ENCODE assay signal across 11 mouse cellular contexts in the genomic region with DNA sequence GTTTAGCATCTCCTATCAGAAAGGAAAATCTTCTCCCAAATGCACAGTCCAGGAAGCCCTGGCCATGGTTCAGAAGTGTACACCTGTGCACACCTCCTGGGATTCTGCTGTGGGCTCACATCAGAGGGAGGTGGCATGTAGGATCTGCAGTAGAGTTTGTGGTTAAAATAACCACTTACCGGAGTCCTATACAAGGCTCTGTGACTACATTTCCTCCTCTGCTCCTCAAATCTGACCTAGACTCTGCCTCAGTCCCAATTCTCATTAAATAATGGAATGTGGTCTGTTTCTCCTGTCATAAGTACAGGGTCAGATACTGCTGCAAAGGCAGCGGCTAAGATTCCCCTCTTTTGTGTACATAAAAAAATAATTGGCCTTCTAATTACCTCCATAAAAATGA. TPM values are rescaled to one million over a fixed set of nuclear protein-coding genes. Genes with fewer than 3 reads are reported as not detected.
DNase-seq lines count a peak whose midpoint lies in the region; ATAC-seq lines count a peak whose summit lies in the region.
"Had no signal": no experiment of that assay in that cellular context is flagged by ENCODE, and none has a peak within 500 bp of the region (broad histone marks: within the 10 kb centered on the region; RNA-seq: fewer than 3 reads in every experiment).

No protein-coding gene starts in this region.

- H3K9ac ChIP-seq in forebrain, embryonic 11.5 days (ENCODE audit: low read length): no peak overlapping the region; the same call in 1 of the 2 replicates
- H3K9ac ChIP-seq in limb, embryonic 11.5 days (ENCODE audit: low read length): no peak overlapping the region
- no peak overlapping the region for H3K9ac ChIP-seq in hindbrain, embryonic 16.5 days (ENCODE audit: low read depth, low read length)
- no peak overlapping the region for H3K9ac ChIP-seq in neural tube, embryonic 13.5 days

- no peak overlapping the region for H3K27ac ChIP-seq in forebrain, embryonic 10.5 days
- no peak overlapping the region for H3K27ac ChIP-seq in forebrain, embryonic 11.5 days (ENCODE audit: low read depth, low read length)
- no peak overlapping the region for H3K27ac ChIP-seq in limb, embryonic 11.5 days (replicated peaks; ENCODE audit: low read depth, low read length)
- H3K27ac ChIP-seq in limb, embryonic 10.5 days: no peak overlapping the region
- H3K27ac ChIP-seq in hindbrain, embryonic 16.5 days (ENCODE audit: low read depth, low read length): no peak overlapping the region
- H3K27ac ChIP-seq in neural tube, embryonic 13.5 days (replicated peaks): no peak overlapping the region
- H3K27ac ChIP-seq: left cerebral cortex, adult 2 months had no signal

- H3K4me3 ChIP-seq in forebrain, embryonic 10.5 days: peak overlapping the region; percentile 48; the same call in 1 of the 2 replicates
- no peak overlapping the region for H3K4me3 ChIP-seq in forebrain, embryonic 11.5 days (ENCODE audit: low read depth, low read length)
- no peak overlapping the region for H3K4me3 ChIP-seq in limb, embryonic 11.5 days (ENCODE audit: low read depth, low read length)
- H3K4me3 ChIP-seq in limb, embryonic 10.5 days: no peak overlapping the region
- H3K4me3 ChIP-seq in hindbrain, embryonic 16.5 days (ENCODE audit: low read length): no peak overlapping the region
- no peak overlapping the region for H3K4me3 ChIP-seq in neural tube, embryonic 13.5 days
- H3K4me3 ChIP-seq: left cerebral cortex, adult 2 months; myocyte had no signal

- H3K4me1 ChIP-seq in forebrain, embryonic 10.5 days: peaks cover 16% of the 10 kb centered on the region
- 0 out of 2 replicates have a peak, but pooled peaks cover 2% of the 10 kb centered on the region for H3K4me1 ChIP-seq in forebrain, embryonic 11.5 days (replicated peaks; ENCODE audit: control insufficient read depth, insufficient read depth, low read length)
- H3K4me1 ChIP-seq in limb, embryonic 11.5 days (ENCODE audit: control insufficient read depth, insufficient read depth, low read length): 0 out of 2 replicates have a peak, but pooled peaks cover 5% of the 10 kb centered on the region
- H3K4me1 ChIP-seq in limb, embryonic 10.5 days: peaks cover 12% of the 10 kb centered on the region
- H3K4me1 ChIP-seq in hindbrain, embryonic 16.5 days (ENCODE audit: control insufficient read depth, insufficient read depth, low read depth, low read length): peaks cover 4% of the 10 kb centered on the region; the same call in 1 of the 2 replicates
- H3K4me1 ChIP-seq in neural tube, embryonic 13.5 days (replicated peaks): peaks cover 12% of the 10 kb centered on the region

- 34% methylated on average over 2 of the region's 2 CpGs for WGBS in forebrain, embryonic 10.5 days
- 28% methylated on average over 2 of the region's 2 CpGs for WGBS in forebrain, embryonic 11.5 days
- WGBS in limb, embryonic 11.5 days: 24% methylated on average over 2 of the region's 2 CpGs
- WGBS in limb, embryonic 10.5 days: 30% methylated on average over 2 of the region's 2 CpGs
- WGBS in hindbrain, embryonic 16.5 days: 32% methylated on average over 2 of the region's 2 CpGs
- WGBS in neural tube, embryonic 13.5 days: 22% methylated on average over 2 of the region's 2 CpGs

- H3K27me3 ChIP-seq in forebrain, embryonic 10.5 days (ENCODE audit: poor library complexity, severe bottlenecking): peaks cover 61% of the 10 kb centered on the region
- peaks cover 16% of the 10 kb centered on the region for H3K27me3 ChIP-seq in forebrain, embryonic 11.5 days (ENCODE audit: control insufficient read depth, insufficient read depth, low read length)
- H3K27me3 ChIP-seq in limb, embryonic 11.5 days (ENCODE audit: control insufficient read depth, insufficient read depth, low read length): peaks cover 24% of the 10 kb centered on the region
- H3K27me3 ChIP-seq in limb, embryonic 10.5 days (ENCODE audit: low read depth, poor library complexity, severe bottlenecking): peaks cover 93% of the 10 kb centered on the region
- H3K27me3 ChIP-seq in hindbrain, embryonic 16.5 days (replicated peaks; ENCODE audit: control insufficient read depth, insufficient read depth, low read length): peaks cover 18% of the 10 kb centered on the region
- peaks cover 69% of the 10 kb centered on the region for H3K27me3 ChIP-seq in neural tube, embryonic 13.5 days

- H3K9me3 ChIP-seq in forebrain, embryonic 10.5 days: no peaks in the 10 kb centered on the region
- no peaks in the 10 kb centered on the region for H3K9me3 ChIP-seq in forebrain, embryonic 11.5 days (ENCODE audit: control insufficient read depth, low read length)
- no peaks in the 10 kb centered on the region for H3K9me3 ChIP-seq in limb, embryonic 11.5 days (ENCODE audit: control insufficient read depth, low read length)
- H3K9me3 ChIP-seq in limb, embryonic 10.5 days (replicated peaks): no peaks in the 10 kb centered on the region
- no peaks in the 10 kb centered on the region for H3K9me3 ChIP-seq in hindbrain, embryonic 16.5 days (ENCODE audit: control insufficient read depth, low read length)
- H3K9me3 ChIP-seq in neural tube, embryonic 13.5 days: no peaks in the 10 kb centered on the region
- H3K9me3 ChIP-seq: G1E had no signal

- H3K36me3 ChIP-seq in forebrain, embryonic 10.5 days (replicated peaks): no peaks in the 10 kb centered on the region
- H3K36me3 ChIP-seq in forebrain, embryonic 11.5 days (ENCODE audit: control insufficient read depth, insufficient read depth, low read length): no peaks in the 10 kb centered on the region
- no peaks in the 10 kb centered on the region for H3K36me3 ChIP-seq in limb, embryonic 11.5 days (ENCODE audit: control insufficient read depth, insufficient read depth, low read length)
- H3K36me3 ChIP-seq in limb, embryonic 10.5 days: no peaks in the 10 kb centered on the region
- no peaks in the 10 kb centered on the region for H3K36me3 ChIP-seq in hindbrain, embryonic 16.5 days (ENCODE audit: control insufficient read depth, insufficient read depth, low read length)
- H3K36me3 ChIP-seq in neural tube, embryonic 13.5 days: no peaks in the 10 kb centered on the region
- H3K36me3 ChIP-seq: G1E had no signal

- DNase-seq in forebrain, embryonic 10.5 days (ENCODE audit: extremely low spot score, low spot score): no peak
- no peak for DNase-seq in forebrain, embryonic 11.5 days (ENCODE audit: low spot score)
- DNase-seq in limb, embryonic 11.5 days (ENCODE audit: low spot score): no peak
- DNase-seq in limb, embryonic 10.5 days (ENCODE audit: low spot score): no peak
- DNase-seq in right cerebral cortex, postnatal 14 days: no peak
- no peak for DNase-seq in lung, postnatal 4 days

- H3K4me2 ChIP-seq in forebrain, embryonic 11.5 days (ENCODE audit: low read depth, low read length, severe bottlenecking): no peak overlapping the region
- peak overlapping the region; percentile 43; the same call in 1 of the 2 replicates for H3K4me2 ChIP-seq in limb, embryonic 11.5 days (ENCODE audit: low read depth, severe bottlenecking)
- peak overlapping the region; percentile 62 for H3K4me2 ChIP-seq in hindbrain, embryonic 16.5 days (ENCODE audit: low read length)
- peak overlapping the region; percentile 50 for H3K4me2 ChIP-seq in neural tube, embryonic 13.5 days

- no peak for ATAC-seq in forebrain, embryonic 11.5 days (replicated peaks; ENCODE audit: low FRiP score)
- no peak for ATAC-seq in limb, embryonic 11.5 days (ENCODE audit: insufficient number of reproducible peaks, low FRiP score, low TSS enrichment, low read depth)
- ATAC-seq in hindbrain, embryonic 16.5 days: peak; percentile 17; the same call in 1 of the 2 replicates
- ATAC-seq in neural tube, embryonic 13.5 days (ENCODE audit: low read depth): peak; percentile 58

RNA-seq across cellular contexts. Expression of gene Six2, which starts 23.9 kb away (rescaled TPM):
- 9.7 and 10.9 TPM in 2 replicates for polyA plus RNA-seq in forebrain, embryonic 10.5 days (2016; fragmentation: Nextera tagmentation; extraction: Ambion mirVana)
- 12.5 and 12.6 TPM in 2 replicates for polyA plus RNA-seq in forebrain, embryonic 11.5 days (2014; fragmentation: Nextera tagmentation; extraction: Ambion mirVana)
- polyA plus RNA-seq in limb, embryonic 11.5 days (2014; fragmentation: Nextera tagmentation; extraction: Ambion mirVana): 7.8 and 8.4 TPM in 2 replicates
- 0.87 and 2.7 TPM in 2 replicates for polyA plus RNA-seq in limb, embryonic 10.5 days (2016; fragmentation: Nextera tagmentation; extraction: Ambion mirVana)
- 0.36 and 0.51 TPM in 2 replicates for polyA plus RNA-seq in hindbrain, embryonic 16.5 days (2015; fragmentation: Nextera tagmentation; extraction: Ambion mirVana)
- polyA plus RNA-seq in neural tube, embryonic 13.5 days (2015; fragmentation: Nextera tagmentation; extraction: Ambion mirVana): 0.45 TPM in 1 of 2 replicates, not detected in the other
- polyA plus RNA-seq: G1E, myocyte had no signal

RNA-seq across cellular contexts. Expression of gene Six3, which starts 50.8 kb away (rescaled TPM):
- 13.1 and 15.5 TPM in 2 replicates for polyA plus RNA-seq in forebrain, embryonic 10.5 days (2016; fragmentation: Nextera tagmentation; extraction: Ambion mirVana)
- polyA plus RNA-seq in forebrain, embryonic 11.5 days (2014; fragmentation: Nextera tagmentation; extraction: Ambion mirVana): 17.1 and 17.5 TPM in 2 replicates
- polyA plus RNA-seq in limb, embryonic 11.5 days (2014; fragmentation: Nextera tagmentation; extraction: Ambion mirVana): not detected in 2 replicates
- polyA plus RNA-seq in limb, embryonic 10.5 days (2016; fragmentation: Nextera tagmentation; extraction: Ambion mirVana): not detected in 2 replicates
- polyA plus RNA-seq in hindbrain, embryonic 16.5 days (2015; fragmentation: Nextera tagmentation; extraction: Ambion mirVana): 0.06 and 2.1 TPM in 2 replicates
- polyA plus RNA-seq in neural tube, embryonic 13.5 days (2015; fragmentation: Nextera tagmentation; extraction: Ambion mirVana): 0.28 TPM in 1 of 2 replicates, not detected in the other
- polyA plus RNA-seq: G1E, myocyte had no signal

Comparison
In these comparisons a context has a peak if more than half of its experiments do, and no peak if none do; other contexts are left out.
1. ATAC-seq: peak in hindbrain, embryonic 16.5 days (single experiment) and neural tube, embryonic 13.5 days (single experiment); none in forebrain, embryonic 11.5 days (single experiment) and limb, embryonic 11.5 days (single experiment).